Mouse (Mus musculus) lung, postnatal 0 days (tissue): ENCODE data around the gene Lhx4. TPM values are rescaled to one million over a fixed set of nuclear protein-coding genes. Genes with fewer than 3 reads are reported as not detected.

Experiments
- ATAC-seq: fragments of 200-750 bp; cut with Nextera tagmentation; 2 replicates; pipeline ENCODE4 v1.8.0; 2017; ENCODE audit warnings: moderate library complexity
- DNase-seq: peaks from one replicate; pipeline ENCODE4 v3.0.0-alpha.2; 2016; ENCODE audit warnings: low spot score
- H3K27ac ChIP-seq: fragments of 300-500 bp; sonication (generic); 2 replicates; pipeline ENCODE4 v1.5.1; 2014; ENCODE audit warnings: antibody characterized with exemption, mild to moderate bottlenecking, low read length, mixed read lengths
- H3K27me3 ChIP-seq: fragments of 300-500 bp; sonication (generic); replicated peaks from 2 replicates; pipeline ENCODE4 v1.6.1; 2014; ENCODE audit warnings: low read length, mixed read lengths; ENCODE audit not compliant: insufficient read depth
- H3K36me3 ChIP-seq: fragments of 300-500 bp; sonication (generic); 2 replicates; pipeline ENCODE4 v1.6.1; 2014; ENCODE audit warnings: low read length, mixed read lengths; ENCODE audit not compliant: insufficient read depth
- H3K4me1 ChIP-seq: fragments of 300-500 bp; sonication (generic); 2 replicates; pipeline ENCODE4 v1.6.1; 2014; ENCODE audit warnings: antibody characterized with exemption, low read depth, low read length, mixed read lengths; ENCODE audit not compliant: insufficient read depth
- H3K4me2 ChIP-seq: fragments of 300-500 bp; sonication (generic); replicated peaks from 2 replicates; pipeline ENCODE4 v1.6.1; 2014; ENCODE audit warnings: low read depth, mild to moderate bottlenecking, low read length, moderate library complexity, mixed read lengths
- H3K4me3 ChIP-seq: fragments of 300-500 bp; sonication (generic); 2 replicates; pipeline ENCODE4 v1.5.1; 2014; ENCODE audit warnings: low read depth, low read length
- H3K9ac ChIP-seq: fragments of 300-500 bp; sonication (generic); replicated peaks from 2 replicates; pipeline ENCODE4 v1.6.1; 2014; ENCODE audit warnings: low read depth, mild to moderate bottlenecking
- H3K9me3 ChIP-seq: fragments of 300-500 bp; sonication (generic); 2 replicates; pipeline ENCODE4 v1.6.1; 2016; ENCODE audit warnings: low read length, mixed read lengths
- CTCF ChIP-seq: IDR thresholded peaks from 2 replicates; pipeline ENCODE4 v1.5.1; 2016; ENCODE audit warnings: antibody characterized with exemption, mild to moderate bottlenecking
- EP300 ChIP-seq: IDR thresholded peaks from 2 replicates; pipeline ENCODE4 v1.6.1; 2016; ENCODE audit warnings: antibody characterized with exemption, mild to moderate bottlenecking, control low read depth
- WGBS: fragments of 180-500 bp; shearing (Covaris S2); extraction: QIAGEN DNeasy Blood & Tissue Kit; methylation state at CpG from one replicate; pipeline ENCODE4 v1.1.7; 2014; 5-methylcytosine and 5-hydroxymethylcytosine counted together
- polyA plus RNA-seq: library from polyadenylated mRNA; unstranded; fragments of >200 nt; fragmentation: Nextera tagmentation; extraction: Ambion mirVana; gene quantifications from 2 replicates; pipeline ENCODE4 v1.2.1, GENCODE M21; 2015

Lhx4 gene
- polyA plus RNA-seq, 1 experiment from 2014 or later = not detected

DNA sequence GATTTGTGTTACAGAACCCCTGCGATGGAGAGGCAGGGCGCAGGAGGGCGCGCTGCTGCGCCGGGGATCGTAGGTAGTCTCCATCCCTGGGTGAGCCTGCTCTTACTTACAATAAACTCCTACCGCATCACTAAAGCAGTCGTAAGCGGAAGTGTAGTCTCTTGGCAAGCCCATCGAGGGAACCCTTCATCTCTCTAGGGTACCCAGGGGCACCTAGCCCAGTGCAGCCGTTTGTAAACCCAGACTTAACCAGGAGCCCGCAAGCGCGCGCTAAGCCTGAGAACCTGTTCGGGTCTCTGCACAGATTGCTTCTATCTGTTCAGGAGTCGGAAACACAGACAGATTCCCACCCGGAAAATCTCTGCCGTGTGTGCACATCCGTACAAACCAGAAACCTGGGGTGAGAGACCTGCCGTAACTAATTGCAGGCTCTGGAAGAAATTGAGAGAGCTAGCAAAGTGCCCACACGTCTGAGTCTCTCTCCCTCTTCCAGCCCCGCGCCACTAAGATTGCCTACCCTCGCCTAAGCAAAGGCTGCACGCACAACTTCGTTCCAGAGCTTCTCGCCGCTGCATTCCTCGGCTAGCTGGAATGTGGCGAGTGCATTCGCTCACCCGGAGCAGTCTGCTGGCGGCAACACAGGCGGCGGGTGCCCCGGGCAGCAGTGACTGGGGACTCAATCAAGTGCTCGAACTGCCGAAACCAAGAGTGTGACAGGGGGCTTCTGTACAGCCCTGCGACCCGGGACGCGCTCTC is 10.7 kb downstream of the Lhx4 start:
- Histone ChIP-seq H3K4me1 (peaks cover 21% of the 10 kb centered on the region; the same call in 1 of the 2 replicates), H3K9me3 (no peaks in the 10 kb centered on the region), H3K36me3 (no peaks in the 10 kb centered on the region), H3K9ac (no peak overlapping the region), H3K27ac (no peak overlapping the region), H3K27me3 (peaks cover 86% of the 10 kb centered on the region), H3K4me2 (peak overlapping the region; percentile 95), H3K4me3 (peak overlapping the region; percentile 48)
- WGBS = 1% methylated on average over 44 of the region's 44 CpGs
- DNase-seq = no peak
- TF ChIP-seq CTCF = no peak
- TF ChIP-seq EP300 = no peak
- ATAC-seq = 0 out of 2 replicates have a peak, but pooled peaks have one; percentile 25

DNA sequence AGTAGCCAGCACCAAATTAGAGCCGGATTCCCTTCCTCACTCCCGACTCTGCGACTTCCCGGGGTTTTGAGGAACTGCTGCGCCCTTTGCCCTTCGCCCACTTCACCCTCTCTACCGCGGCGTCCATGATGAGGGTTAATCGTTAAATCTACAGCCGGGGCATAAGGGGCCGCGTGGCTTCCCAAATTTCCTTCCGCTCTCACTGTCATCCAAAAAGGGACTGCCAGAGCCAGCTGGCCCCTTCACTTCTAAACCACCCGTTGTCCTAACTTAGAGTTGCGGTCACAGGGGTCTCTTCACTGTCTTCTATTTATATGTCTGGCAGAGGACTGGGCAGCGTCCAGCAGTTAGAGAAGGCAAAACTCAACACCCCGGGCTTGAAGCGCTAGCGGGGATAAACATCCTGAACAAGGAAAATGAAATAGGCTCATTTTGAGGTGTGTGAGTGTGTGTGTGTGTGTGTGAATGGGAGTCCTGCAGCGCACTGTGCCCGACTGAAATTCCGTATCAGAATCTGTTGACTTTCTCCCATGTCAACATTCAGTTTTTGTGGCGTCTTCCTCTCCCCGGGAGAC is 13.6 kb downstream of the Lhx4 start:
- no peak overlapping the region for H3K9ac ChIP-seq
- H3K27me3 ChIP-seq = peaks cover 88% of the 10 kb centered on the region
- no peak overlapping the region for H3K27ac ChIP-seq
- H3K4me1 ChIP-seq = peaks cover 17% of the 10 kb centered on the region; the same call in 1 of the 2 replicates
- ATAC-seq (no peak), DNase-seq (no peak)
- H3K4me2 ChIP-seq = no peak overlapping the region
- under 1% methylated on average over 25 of the region's 25 CpGs for whole genome bisulfite sequencing
- TF ChIP-seq CTCF = no peak
- TF ChIP-seq EP300 = no peak
- H3K36me3 ChIP-seq = no peaks in the 10 kb centered on the region
- H3K9me3 ChIP-seq = no peaks in the 10 kb centered on the region
- H3K4me3 ChIP-seq = no peak overlapping the region

GRCm38 (mm10) chr1:155737017-155737808 is 14.3 kb downstream of the Lhx4 start:
- no peak overlapping the region for H3K4me2 ChIP-seq
- peaks cover 85% of the 10 kb centered on the region for H3K27me3 ChIP-seq
- H3K9ac ChIP-seq = no peak overlapping the region
- H3K27ac ChIP-seq = no peak overlapping the region
- 2% methylated on average over 58 of the region's 58 CpGs for WGBS
- no peaks in the 10 kb centered on the region for H3K36me3 ChIP-seq
- H3K4me3 ChIP-seq = no peak overlapping the region
- DNase-seq (no peak), ATAC-seq (no peak)
- no peaks in the 10 kb centered on the region for H3K9me3 ChIP-seq
- peaks cover 10% of the 10 kb centered on the region; the same call in 1 of the 2 replicates for H3K4me1 ChIP-seq
- no peak for TF ChIP-seq CTCF
- no peak for TF ChIP-seq EP300

DNA sequence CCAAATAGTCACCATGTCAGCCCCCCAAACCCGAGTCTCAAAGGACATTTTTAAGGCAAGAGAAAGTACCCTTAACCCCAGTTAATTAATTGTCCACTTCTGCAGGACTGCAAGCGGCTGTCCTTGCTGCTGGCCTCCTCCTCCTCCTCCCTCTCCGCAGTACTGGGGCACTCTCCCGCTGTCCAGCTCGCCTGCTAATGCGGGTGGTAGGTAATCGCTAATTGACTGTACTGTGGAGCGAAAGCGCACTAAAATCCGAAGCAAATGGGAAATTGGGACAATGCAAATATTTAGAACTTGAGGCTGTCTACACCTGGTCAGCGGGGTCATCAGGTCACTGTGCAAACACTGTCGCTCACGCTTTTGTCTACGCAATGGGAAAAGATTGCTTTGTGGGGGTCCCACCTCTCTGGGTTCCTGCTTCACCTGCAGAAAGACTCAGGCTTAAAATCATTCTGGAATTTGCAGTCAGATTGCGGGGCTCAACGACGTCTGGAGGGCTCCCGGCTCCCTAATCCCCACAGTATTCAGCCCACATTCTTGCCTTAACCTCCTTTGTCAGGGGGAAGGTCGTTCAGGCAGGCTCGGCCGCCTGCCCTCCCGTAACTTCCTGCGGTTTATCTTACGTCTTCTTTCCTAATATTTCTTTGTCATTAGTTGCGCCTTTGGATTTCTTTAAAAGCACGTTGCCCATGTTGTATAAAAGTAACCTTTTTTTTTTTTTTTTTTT is 15.2 kb downstream of the Lhx4 start:
- Histone ChIP-seq H3K9ac (no peak overlapping the region), H3K4me1 (peaks cover 4% of the 10 kb centered on the region; the same call in 1 of the 2 replicates), H3K9me3 (no peaks in the 10 kb centered on the region), H3K27ac (no peak overlapping the region), H3K4me2 (no peak overlapping the region), H3K36me3 (no peaks in the 10 kb centered on the region), H3K27me3 (peaks cover 76% of the 10 kb centered on the region), H3K4me3 (no peak overlapping the region)
- no peak for DNase-seq
- no peak for ATAC-seq
- TF ChIP-seq CTCF (no peak), EP300 (no peak)
- WGBS = 2% methylated on average over 26 of the region's 26 CpGs

- no peak overlapping the region for H3K4me3 ChIP-seq
- TF ChIP-seq CTCF (no peak), EP300 (no peak)
- no peak overlapping the region for H3K9ac ChIP-seq
- no peak overlapping the region for H3K27ac ChIP-seq
- 0% methylated on average over 2 of the region's 2 CpGs for WGBS
- H3K27me3 ChIP-seq = peaks cover 39% of the 10 kb centered on the region
- H3K4me2 ChIP-seq = no peak overlapping the region
- no peaks in the 10 kb centered on the region for H3K4me1 ChIP-seq
- DNase-seq (peak; percentile 25), ATAC-seq (no peak)
- H3K36me3 ChIP-seq = no peaks in the 10 kb centered on the region
- no peaks in the 10 kb centered on the region for H3K9me3 ChIP-seq
Observed at GRCm38 (mm10) chr1:155731156-155731555, 20.3 kb downstream of the Lhx4 start.
